Mouse (Mus musculus): Measurements from ENCODE around the gene Ndufb10. TPM values are rescaled to one million over a fixed set of nuclear protein-coding genes. Genes with fewer than 3 reads are reported as not detected.

The Ndufb10 gene
- polyA plus RNA-seq, 1 experiment from 2014 or later = 162 TPM

DNA sequence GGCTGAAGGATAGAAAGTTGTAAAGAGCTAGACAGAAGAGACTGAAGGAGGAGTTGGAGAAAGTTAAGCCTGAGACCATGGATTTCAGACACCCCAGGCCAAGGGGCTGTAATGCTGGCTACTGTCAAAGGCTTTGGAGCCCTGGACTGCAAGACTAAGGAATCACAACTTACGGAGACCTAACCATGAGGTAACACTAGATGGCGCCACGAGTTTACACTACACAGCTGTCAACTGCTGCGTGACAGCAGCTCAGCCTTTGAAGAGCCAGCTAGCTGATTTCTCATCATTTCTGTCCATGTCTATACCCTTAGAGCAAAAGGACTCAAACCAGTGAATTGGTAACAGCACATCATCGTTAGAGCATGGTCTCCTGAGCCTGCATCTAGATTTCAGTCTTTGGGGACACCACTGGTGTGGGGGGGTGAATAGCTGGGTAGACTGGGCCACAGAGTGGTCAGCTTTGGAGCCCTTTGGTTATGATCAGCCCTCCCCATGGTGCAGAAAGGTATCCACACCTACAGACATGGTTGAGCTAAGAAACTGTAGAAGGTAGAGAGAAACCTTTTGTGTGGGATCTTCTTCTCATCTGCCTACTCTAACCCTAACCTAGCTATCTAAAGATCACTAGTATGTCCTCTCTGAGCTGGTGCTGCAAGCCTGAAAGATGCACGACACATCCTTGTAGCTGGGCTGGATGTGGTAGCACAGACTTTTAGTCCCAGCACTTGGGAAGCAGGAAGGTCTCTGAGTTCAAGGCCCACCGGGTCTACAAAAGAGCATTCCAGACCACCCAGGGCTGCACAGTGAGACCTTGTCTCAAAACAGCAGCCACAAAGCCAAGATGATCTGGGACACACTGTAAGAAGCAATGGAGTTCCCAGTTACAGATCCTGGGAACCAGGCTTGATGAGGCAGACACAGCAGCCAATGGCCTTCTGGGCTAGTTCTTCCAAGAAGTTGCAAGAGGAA lies 21.5 kb upstream of the Ndufb10 start:
- H3K27ac ChIP-seq (replicated peaks) = no peak overlapping the region
- H3K4me3 ChIP-seq (replicated peaks) = no peak overlapping the region
- peaks cover 16% of the 10 kb centered on the region for H3K4me1 ChIP-seq (replicated peaks)
- no peak overlapping the region for H3K9ac ChIP-seq
- H3K27me3 ChIP-seq = peaks cover 46% of the 10 kb centered on the region
- no peak overlapping the region for H3K4me2 ChIP-seq
- H3K36me3 ChIP-seq (replicated peaks) = peaks cover 5% of the 10 kb centered on the region
- no peak for ATAC-seq (ENCODE audit: insufficient read depth)
- no peaks in the 10 kb centered on the region for H3K9me3 ChIP-seq (replicated peaks)
- 16% methylated on average over 7 of the region's 7 CpGs for WGBS (ENCODE audit: insufficient replicate concordance)

GRCm38 (mm10) chr17:24744381-24744780 lies 20.1 kb upstream of the Ndufb10 start:
- Histone ChIP-seq H3K27me3 (peaks cover 34% of the 10 kb centered on the region), H3K9ac (no peak overlapping the region), H3K4me2 (no peak overlapping the region), H3K36me3 (replicated peaks) (peaks cover 17% of the 10 kb centered on the region), H3K4me3 (replicated peaks) (no peak overlapping the region), H3K4me1 (replicated peaks) (peaks cover 23% of the 10 kb centered on the region), H3K9me3 (replicated peaks) (no peaks in the 10 kb centered on the region), H3K27ac (replicated peaks) (no peak overlapping the region)
- ATAC-seq (ENCODE audit: insufficient read depth) = no peak
- 59% methylated on average over 3 of the region's 3 CpGs for WGBS (ENCODE audit: insufficient replicate concordance)

- ATAC-seq (ENCODE audit: insufficient read depth) = no peak
- no peak overlapping the region for H3K4me3 ChIP-seq (replicated peaks)
- H3K36me3 ChIP-seq (replicated peaks) = peaks cover 19% of the 10 kb centered on the region
- H3K4me2 ChIP-seq = no peak overlapping the region
- WGBS (ENCODE audit: insufficient replicate concordance) = 64% methylated on average over 5 of the region's 5 CpGs
- peaks cover 26% of the 10 kb centered on the region for H3K4me1 ChIP-seq (replicated peaks)
- H3K27me3 ChIP-seq = peaks cover 29% of the 10 kb centered on the region
- H3K27ac ChIP-seq (replicated peaks) = no peak overlapping the region
- H3K9ac ChIP-seq = no peak overlapping the region
- no peaks in the 10 kb centered on the region for H3K9me3 ChIP-seq (replicated peaks)
Observed at GRCm38 (mm10) chr17:24743896-24744295, 19.6 kb upstream of the Ndufb10 start.

- peak overlapping the region; percentile 48 for H3K27ac ChIP-seq (replicated peaks)
- no peaks in the 10 kb centered on the region for H3K9me3 ChIP-seq (replicated peaks)
- peaks cover 17% of the 10 kb centered on the region for H3K27me3 ChIP-seq
- WGBS (ENCODE audit: insufficient replicate concordance) = 65% methylated on average over 8 of the region's 8 CpGs
- peaks cover 19% of the 10 kb centered on the region for H3K36me3 ChIP-seq (replicated peaks)
- peaks cover 40% of the 10 kb centered on the region for H3K4me1 ChIP-seq (replicated peaks)
- H3K4me3 ChIP-seq (replicated peaks) = no peak overlapping the region
- no peak overlapping the region for H3K4me2 ChIP-seq
- ATAC-seq (ENCODE audit: insufficient read depth) = peak; percentile 23; the same call in 1 of the 2 replicates
- H3K9ac ChIP-seq = no peak overlapping the region
Observed at GRCm38 (mm10) chr17:24742307-24742706, 18.0 kb upstream of the Ndufb10 start.

- Histone ChIP-seq H3K9me3 (replicated peaks) (no peaks in the 10 kb centered on the region), H3K4me1 (replicated peaks) (peaks cover 61% of the 10 kb centered on the region), H3K27ac (replicated peaks) (no peak overlapping the region), H3K4me3 (replicated peaks) (no peak overlapping the region), H3K4me2 (no peak overlapping the region), H3K9ac (no peak overlapping the region), H3K27me3 (no peaks in the 10 kb centered on the region; the same call in 1 of the 2 replicates), H3K36me3 (replicated peaks) (peaks cover 19% of the 10 kb centered on the region)
- no peak for ATAC-seq (ENCODE audit: insufficient read depth)
- WGBS (ENCODE audit: insufficient replicate concordance) = 72% methylated on average over 8 of the region's 8 CpGs
Observed at GRCm38 (mm10) chr17:24739926-24740325, 15.6 kb upstream of the Ndufb10 start.

GRCm38 (mm10) chr17:24738238-24738637 lies 14.0 kb upstream of the Ndufb10 start:
- peak overlapping the region; percentile 79; the same call in 1 of the 2 replicates for H3K4me3 ChIP-seq (replicated peaks)

GRCm38 (mm10) chr17:24737135-24737810 lies 13.0 kb upstream of the Ndufb10 start:
- Histone ChIP-seq H3K27me3 (no peaks in the 10 kb centered on the region), H3K27ac (replicated peaks) (peak overlapping the region; percentile 88), H3K36me3 (replicated peaks) (peaks cover 19% of the 10 kb centered on the region), H3K4me2 (peak overlapping the region; percentile 96), H3K9me3 (replicated peaks) (no peaks in the 10 kb centered on the region), H3K4me1 (replicated peaks) (peaks cover 56% of the 10 kb centered on the region), H3K4me3 (replicated peaks) (peak overlapping the region; percentile 79), H3K9ac (peak overlapping the region; percentile 83)
- no peak for ATAC-seq (ENCODE audit: insufficient read depth)
- WGBS (ENCODE audit: insufficient replicate concordance) = 23% methylated on average over 8 of the region's 8 CpGs

More at GRCm38 (mm10) chr17:24738238-24738637, 14.0 kb upstream of the Ndufb10 start:
- H3K4me1 ChIP-seq (replicated peaks) = peaks cover 64% of the 10 kb centered on the region
- H3K9me3 ChIP-seq (replicated peaks) = no peaks in the 10 kb centered on the region
- H3K27ac ChIP-seq (replicated peaks) = peak overlapping the region; percentile 88; the same call in 1 of the 2 replicates
- no peak overlapping the region for H3K9ac ChIP-seq
- H3K4me2 ChIP-seq = peak overlapping the region; percentile 96
- no peak for ATAC-seq (ENCODE audit: insufficient read depth)
- WGBS (ENCODE audit: insufficient replicate concordance) = 70% methylated on average over 4 of the region's 4 CpGs
- peaks cover 19% of the 10 kb centered on the region for H3K36me3 ChIP-seq (replicated peaks)
- no peaks in the 10 kb centered on the region for H3K27me3 ChIP-seq

GRCm38 (mm10) chr17:24736330-24737051 lies 12.2 kb upstream of the Ndufb10 start, which contains the start of gene Msrb1:
Msrb1 (plus strand) TSS chr17:24736642.
- WGBS (ENCODE audit: insufficient replicate concordance) = 1% methylated on average over 29 of the region's 29 CpGs
- H3K27me3 ChIP-seq = no peaks in the 10 kb centered on the region
- peak; percentile 95 for ATAC-seq (ENCODE audit: insufficient read depth)

GRCm38 (mm10) chr17:24735446-24735845 lies 11.2 kb upstream of the Ndufb10 start:
- 0 out of 2 replicates have a peak, but pooled peaks cover 2% of the 10 kb centered on the region for H3K27me3 ChIP-seq
- H3K27ac ChIP-seq (replicated peaks) = peak overlapping the region; percentile 84
- H3K9ac ChIP-seq = peak overlapping the region; percentile 57; the same call in 1 of the 2 replicates
- WGBS (ENCODE audit: insufficient replicate concordance) = 71% methylated on average over 7 of the region's 7 CpGs
- H3K9me3 ChIP-seq (replicated peaks) = no peaks in the 10 kb centered on the region
- H3K4me2 ChIP-seq = peak overlapping the region; percentile 96
- peak overlapping the region; percentile 79 for H3K4me3 ChIP-seq (replicated peaks)
- peaks cover 11% of the 10 kb centered on the region for H3K36me3 ChIP-seq (replicated peaks)
- no peak for ATAC-seq (ENCODE audit: insufficient read depth)
- peaks cover 47% of the 10 kb centered on the region for H3K4me1 ChIP-seq (replicated peaks)

More at GRCm38 (mm10) chr17:24736330-24737051, 12.2 kb upstream of the Ndufb10 start, which contains the start of gene Msrb1:
- peak within 1 kb of the TSS; percentile 79 for H3K4me3 ChIP-seq (replicated peaks)
- no peaks in the 10 kb centered on the region for H3K9me3 ChIP-seq (replicated peaks)
- peaks cover 19% of the 10 kb centered on the region for H3K36me3 ChIP-seq (replicated peaks)
- H3K4me1 ChIP-seq (replicated peaks) = peaks cover 49% of the 10 kb centered on the region
- peak within 1 kb of the TSS; percentile 96 for H3K4me2 ChIP-seq
- H3K9ac ChIP-seq = peak within 1 kb of the TSS; percentile 83
- peak within 1 kb of the TSS; percentile 88 for H3K27ac ChIP-seq (replicated peaks)

DNA sequence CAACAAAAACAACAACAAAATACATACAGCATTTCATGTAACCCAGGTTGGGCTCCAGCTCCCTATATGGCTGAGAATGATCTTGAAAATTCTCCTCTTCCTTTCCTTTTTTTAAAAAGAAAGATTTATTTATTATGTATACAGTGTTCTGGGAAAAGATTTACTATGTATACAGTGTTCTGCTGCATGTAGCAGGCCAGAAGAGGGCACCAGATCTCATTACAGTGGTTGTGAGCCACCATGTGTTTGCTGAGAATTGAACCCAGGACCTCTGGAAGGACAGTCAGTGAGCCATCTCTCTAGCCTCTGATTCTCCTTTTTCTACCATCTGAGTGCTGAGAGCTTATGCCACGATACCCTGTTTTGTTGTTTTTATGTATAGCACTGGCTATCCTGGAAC lies 10.2 kb upstream of the Ndufb10 start:
- H3K27ac ChIP-seq (replicated peaks) = no peak overlapping the region
- H3K4me1 ChIP-seq (replicated peaks) = peaks cover 42% of the 10 kb centered on the region
- ATAC-seq (ENCODE audit: insufficient read depth) = no peak
- no peak overlapping the region for H3K4me2 ChIP-seq
- H3K4me3 ChIP-seq (replicated peaks) = no peak overlapping the region
- no peaks in the 10 kb centered on the region for H3K9me3 ChIP-seq (replicated peaks)
- peaks cover 3% of the 10 kb centered on the region; the same call in 1 of the 2 replicates for H3K36me3 ChIP-seq (replicated peaks)
- 61% methylated on average over 1 of the region's 1 CpGs for WGBS (ENCODE audit: insufficient replicate concordance)
- 0 out of 2 replicates have a peak, but pooled peaks cover 2% of the 10 kb centered on the region for H3K27me3 ChIP-seq
- no peak overlapping the region for H3K9ac ChIP-seq
